Mouse (Mus musculus) natural killer cell, adult 2 months (primary cell): ENCODE data around the gene Vstm2l.

Experiments used
- DNase-seq, 2 experiments: peaks; one replicate each; pipeline ENCODE4 v3.0.0; 2022; ENCODE audit warnings: low spot score in 2 of 2

Gene Vstm2l

GRCm38 (mm10) chr2:157991026-157991425 is 76.6 kb downstream of the Vstm2l start:
- no peak for DNase-seq

- no peak for DNase-seq
These were observed 78.0 kb downstream of the Vstm2l start for GRCm38 (mm10) chr2:157992501-157992900.
